Mouse (Mus musculus) embryo, embryonic 10 days (tissue): ENCODE data around the gene Kdelc1.

ENCODE experiments used
- DNase-seq: peaks from one replicate; pipeline ENCODE4 v3.0.0-alpha.2; 2015; ENCODE audit warnings: low spot score

Gene Kdelc1

GRCm38 (mm10) chr1:44063439-44063838, 55.2 kb downstream of the Kdelc1 start:
- DNase-seq = no peak

- DNase-seq = no peak
These were observed 56.8 kb downstream of the Kdelc1 start, which contains the start of gene Gm8251 for GRCm38 (mm10) chr1:44061836-44062235. Gene Gm8251 (minus strand): TSS chr1:44061936.

GRCm38 (mm10) chr1:44057805-44058204, 60.8 kb downstream of the Kdelc1 start:
- no peak for DNase-seq
